Mouse (Mus musculus): ENCODE data around the gene Upk1b.

DNA sequence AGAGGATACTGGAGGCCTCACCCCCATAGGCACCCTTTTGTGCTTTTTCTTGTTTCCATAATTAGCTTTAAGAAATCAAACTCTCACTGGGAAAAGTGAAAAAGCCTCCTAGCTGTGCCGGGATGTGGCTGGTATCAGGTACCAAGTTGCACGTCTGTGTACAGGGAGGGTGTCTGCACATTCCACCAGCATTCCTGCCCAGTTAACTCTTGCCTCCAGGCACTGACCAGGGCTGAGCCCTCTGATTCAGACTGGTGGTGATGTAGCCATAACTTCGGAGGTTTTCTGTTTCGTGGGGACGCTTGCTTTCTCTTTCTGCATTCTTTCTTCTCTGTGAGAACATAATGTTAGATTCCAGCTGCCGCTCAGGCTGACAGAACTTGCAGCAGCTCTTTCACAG is 7.0 kb downstream of the Upk1b start:
- TF ChIP-seq CTCF (IDR thresholded peaks at IDR 0.05; ENCODE audit: low read depth, low read length) (no peak), POLR2A (IDR thresholded peaks at IDR 0.05; ENCODE audit: extremely low read depth, insufficient read depth, low read length) (no peak)

All from liver, adult 2 months (tissue).